23 mouse cellular contexts compared by ENCODE assay signal in genomic region chr10:69219289-69219626, GRCm38 (mm10). TPM values are rescaled to one million over a fixed set of nuclear protein-coding genes. Genes with fewer than 3 reads are reported as not detected.
A peak's percentile ranks its signal among the peaks of the same experiment; 100 is the strongest.
DNase-seq lines count a peak whose midpoint lies in the region; ATAC-seq and TF ChIP-seq lines count a peak whose summit lies in the region.
"Had no signal": no experiment of that assay in that cellular context is flagged by ENCODE, and none has a peak within 500 bp of the region (broad histone marks: within the 10 kb centered on the region; RNA-seq: fewer than 3 reads in every experiment).

No protein-coding gene starts in this region.

- no peak for DNase-seq in heart, adult 8-10 months (ENCODE audit: low spot score)
- DNase-seq in heart, postnatal 4 days = peak; percentile 8
- DNase-seq in heart, postnatal 25 days (ENCODE audit: low spot score) = no peak
- DNase-seq in testis, postnatal 14 days (ENCODE audit: low spot score) = no peak
- no peak for DNase-seq in adrenal gland, postnatal 4 days (ENCODE audit: low spot score in 2 of 2)
- no peak for DNase-seq in thymus, postnatal 10 days (ENCODE audit: low spot score in 2 of 2)
- DNase-seq: cerebellum, adult 11-12 months; cerebellum, postnatal 10 days; right cerebral cortex, postnatal 4 days; thymus, postnatal 25 days had no signal

- peak overlapping the region; percentile 22; the same call in 1 of the 2 replicates for H3K27ac ChIP-seq in heart, embryonic 11.5 days (ENCODE audit: low read depth, low read length)
- peak overlapping the region; percentile 51; the same call in 1 of the 2 replicates for H3K27ac ChIP-seq in testis, adult 2 months (ENCODE audit: control insufficient read depth, insufficient read depth, low read depth, low read length)
- H3K27ac ChIP-seq: embryonic facial prominence, embryonic 10.5 days; forebrain, embryonic 15.5 days; heart, embryonic 10.5 days; hindbrain, embryonic 13.5 days; kidney, postnatal 0 days; left cerebral cortex, adult 2 months; limb, embryonic 15.5 days; macrophage; stomach, embryonic 15.5 days had no signal

- intact Hi-C loops in heart, postnatal 25 days (cut with DNase I) = no loop called here

- H3K9ac ChIP-seq in heart, embryonic 11.5 days (ENCODE audit: low read depth, low read length) = no peak overlapping the region
- H3K9ac ChIP-seq: forebrain, embryonic 15.5 days; hindbrain, embryonic 13.5 days; limb, embryonic 15.5 days; stomach, embryonic 15.5 days had no signal

- H3K9me3 ChIP-seq in heart, embryonic 11.5 days (replicated peaks; ENCODE audit: control insufficient read depth, low read length) = no peaks in the 10 kb centered on the region
- H3K9me3 ChIP-seq: forebrain, embryonic 15.5 days; heart, embryonic 10.5 days; hindbrain, embryonic 13.5 days; limb, embryonic 15.5 days; stomach, embryonic 15.5 days had no signal

- WGBS in heart, embryonic 11.5 days (ENCODE audit: insufficient replicate concordance) = 69% methylated on average over 2 of the region's 2 CpGs

- TF ChIP-seq CTCF in testis, adult 2 months (IDR thresholded peaks at IDR 0.05; ENCODE audit: control insufficient read depth, insufficient read depth, insufficient replicate concordance, low read depth, low read length) = no peak

- TF ChIP-seq POLR2A in testis, adult 2 months (IDR thresholded peaks at IDR 0.05; ENCODE audit: control insufficient read depth, low read depth, low read length) = no peak

- no peak overlapping the region for H3K4me3 ChIP-seq in heart, embryonic 11.5 days (ENCODE audit: low read depth, low read length)
- H3K4me3 ChIP-seq in testis, adult 2 months (ENCODE audit: control insufficient read depth, low read depth, low read length) = no peak overlapping the region
- H3K4me3 ChIP-seq: embryonic facial prominence, embryonic 10.5 days; forebrain, embryonic 15.5 days; heart, embryonic 10.5 days; hindbrain, embryonic 13.5 days; left cerebral cortex, adult 2 months; limb, embryonic 15.5 days; stomach, embryonic 15.5 days had no signal

- peaks cover 18% of the 10 kb centered on the region for H3K4me1 ChIP-seq in heart, embryonic 11.5 days (ENCODE audit: control insufficient read depth, insufficient read depth, low read length)
- 0 out of 2 replicates have a peak, but pooled peaks cover 2% of the 10 kb centered on the region for H3K4me1 ChIP-seq in testis, adult 2 months (ENCODE audit: control insufficient read depth, insufficient read depth, low read length)

- H3K4me2 ChIP-seq in heart, embryonic 11.5 days = no peak overlapping the region
- H3K4me2 ChIP-seq: forebrain, embryonic 15.5 days; hindbrain, embryonic 13.5 days; limb, embryonic 15.5 days; midbrain, embryonic 11.5 days; stomach, embryonic 15.5 days had no signal

- peaks cover 10% of the 10 kb centered on the region; the same call in 1 of the 2 replicates for H3K36me3 ChIP-seq in heart, embryonic 11.5 days (ENCODE audit: control insufficient read depth, insufficient read depth, low read length)
- no peaks in the 10 kb centered on the region; the same call in 1 of the 2 replicates for H3K36me3 ChIP-seq in testis, adult 2 months (ENCODE audit: control insufficient read depth, insufficient read depth, low read length)

- ATAC-seq in heart, embryonic 11.5 days (replicated peaks; ENCODE audit: insufficient number of reproducible peaks, low FRiP score, low TSS enrichment) = no peak
- ATAC-seq: forebrain, embryonic 15.5 days; Patski had no signal

- H3K27me3 ChIP-seq in heart, embryonic 11.5 days (ENCODE audit: control insufficient read depth, insufficient read depth, low read length) = no peaks in the 10 kb centered on the region
- no peaks in the 10 kb centered on the region for H3K27me3 ChIP-seq in testis, adult 2 months (ENCODE audit: control insufficient read depth, insufficient read depth, low read length)
- H3K27me3 ChIP-seq: forebrain, embryonic 15.5 days; hindbrain, embryonic 13.5 days; limb, embryonic 15.5 days; Patski; stomach, embryonic 15.5 days had no signal

RNA-seq across cellular contexts. Expression of gene A930033H14Rik, which starts 6.4 kb away (rescaled TPM):
- 1.8 and 2.4 TPM in 2 replicates for polyA plus RNA-seq in heart, embryonic 11.5 days (2014; fragmentation: Nextera tagmentation; extraction: Ambion mirVana)
- total RNA-seq in heart, adult 8-10 months (2022) = 1 to 10 TPM in 2 of 4 experiments, under 1 TPM in 2; 0.75 to 1.7 (median 1.1) TPM
- 1 to 10 TPM; 6.0 to 6.6 TPM for total RNA-seq in heart, postnatal 4 days (2021)
- 1 to 10 TPM in 1 of 2 experiments, under 1 TPM in 1; 0.92 to 1.8 TPM for total RNA-seq in heart, postnatal 25 days (2021)
- polyA plus RNA-seq in testis, adult 2 months (2012; rRNA removed) = 1.4 and 1.5 TPM in 2 replicates
- 1 to 10 TPM; 6.6 to 7.7 TPM for total RNA-seq in adrenal gland, postnatal 4 days (2021)
